Mouse (Mus musculus): Measurements from ENCODE around the gene Faf2.

GRCm38 (mm10) chr13:54687575-54688424 lies 66.2 kb downstream of the Faf2 start:
- TF ChIP-seq CTCF (conservative IDR thresholded peaks at IDR 0.05; ENCODE audit: insufficient read depth, insufficient read length, low read depth, low read length): no peak
- TF ChIP-seq POLR2A (IDR thresholded peaks at IDR 0.05; ENCODE audit: low read depth, low read length): peak; percentile 78
